In the genomic region with DNA sequence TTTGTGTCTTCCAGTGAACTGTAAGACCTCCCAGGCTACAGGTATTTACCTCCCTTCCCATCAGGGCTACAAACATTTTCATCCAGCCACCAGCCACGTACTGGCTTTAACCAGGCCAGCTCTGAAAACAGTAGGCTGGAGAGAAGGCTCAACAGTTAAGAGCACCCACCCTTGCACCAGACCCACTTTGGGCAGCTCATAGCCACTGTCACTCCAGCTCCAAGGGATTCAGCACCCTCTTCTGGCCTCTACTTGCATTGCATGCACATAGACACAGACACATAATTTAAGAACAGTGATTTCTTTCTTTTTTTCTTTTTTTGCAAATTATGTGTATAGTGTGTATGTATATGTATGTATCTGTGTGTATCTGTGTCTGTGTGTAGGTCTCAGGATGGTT, we compare ENCODE assay signal across 9 mouse cellular contexts. TPM values are rescaled to one million over a fixed set of nuclear protein-coding genes. Genes with fewer than 3 reads are reported as not detected.
DNase-seq lines count a peak whose midpoint lies in the region; ATAC-seq and TF ChIP-seq lines count a peak whose summit lies in the region.
"Had no signal": no experiment of that assay in that cellular context is flagged by ENCODE, and none has a peak within 500 bp of the region (broad histone marks: within the 10 kb centered on the region; RNA-seq: fewer than 3 reads in every experiment).

No protein-coding gene starts in this region.

- intact Hi-C loops in left cerebral cortex, postnatal 25 days (cut with DNase I) = no loop called here

- WGBS in forebrain, postnatal 0 days = 37% methylated on average over 1 of the region's 1 CpGs
- 12% methylated on average over 1 of the region's 1 CpGs for WGBS in forebrain, embryonic 16.5 days
- WGBS in midbrain, embryonic 14.5 days = 34% methylated on average over 1 of the region's 1 CpGs
- WGBS in midbrain, embryonic 16.5 days = 26% methylated on average over 1 of the region's 1 CpGs

- no peaks in the 10 kb centered on the region for H3K4me1 ChIP-seq in forebrain, postnatal 0 days (ENCODE audit: insufficient read depth)
- H3K4me1 ChIP-seq in forebrain, embryonic 16.5 days (replicated peaks; ENCODE audit: control insufficient read depth, insufficient read depth, low read length) = peaks cover 2% of the 10 kb centered on the region; the same call in 1 of the 2 replicates
- H3K4me1 ChIP-seq in midbrain, embryonic 14.5 days (ENCODE audit: control insufficient read depth, insufficient read depth, low read length) = no peaks in the 10 kb centered on the region
- no peaks in the 10 kb centered on the region for H3K4me1 ChIP-seq in midbrain, embryonic 16.5 days (ENCODE audit: control insufficient read depth, insufficient read depth, low read length)

- DNase-seq in forebrain, postnatal 0 days = peak; percentile 48
- peak; percentile 65 for DNase-seq in midbrain, embryonic 14.5 days
- peak; percentile 65 for DNase-seq in adrenal gland, postnatal 10 days
- peak; percentile 74 for DNase-seq in kidney, postnatal 10 days
- DNase-seq in retina, embryonic 14.5 days (ENCODE audit: low spot score) = peak; percentile 81
- no peak for DNase-seq in left cerebral cortex, postnatal 25 days (ENCODE audit: low spot score in 2 of 2)

- ATAC-seq in forebrain, postnatal 0 days = no peak
- no peak for ATAC-seq in forebrain, embryonic 16.5 days
- no peak for ATAC-seq in midbrain, embryonic 14.5 days (ENCODE audit: low FRiP score, low TSS enrichment)
- no peak for ATAC-seq in midbrain, embryonic 16.5 days

- no peak overlapping the region for H3K4me3 ChIP-seq in forebrain, postnatal 0 days (ENCODE audit: low read depth, low read length)
- H3K4me3 ChIP-seq in forebrain, embryonic 16.5 days (replicated peaks; ENCODE audit: low read length) = no peak overlapping the region
- H3K4me3 ChIP-seq in midbrain, embryonic 14.5 days (replicated peaks; ENCODE audit: low read depth, low read length) = no peak overlapping the region
- no peak overlapping the region for H3K4me3 ChIP-seq in midbrain, embryonic 16.5 days (ENCODE audit: low read depth, low read length)

- no peak overlapping the region for H3K27ac ChIP-seq in forebrain, postnatal 0 days (ENCODE audit: low read depth, low read length)
- no peak overlapping the region for H3K27ac ChIP-seq in forebrain, embryonic 16.5 days (ENCODE audit: low read length)
- H3K27ac ChIP-seq in midbrain, embryonic 14.5 days (replicated peaks; ENCODE audit: low read depth, low read length) = no peak overlapping the region
- no peak overlapping the region for H3K27ac ChIP-seq in midbrain, embryonic 16.5 days (ENCODE audit: low read length)

- H3K9me3 ChIP-seq in forebrain, postnatal 0 days (ENCODE audit: low read length) = no peaks in the 10 kb centered on the region
- H3K9me3 ChIP-seq in forebrain, embryonic 16.5 days (ENCODE audit: control insufficient read depth, low read length) = no peaks in the 10 kb centered on the region
- no peaks in the 10 kb centered on the region for H3K9me3 ChIP-seq in midbrain, embryonic 14.5 days (ENCODE audit: control insufficient read depth, low read length)
- no peaks in the 10 kb centered on the region for H3K9me3 ChIP-seq in midbrain, embryonic 16.5 days (replicated peaks; ENCODE audit: control insufficient read depth, low read length, poor library complexity, severe bottlenecking)

- no peaks in the 10 kb centered on the region for H3K36me3 ChIP-seq in forebrain, postnatal 0 days (ENCODE audit: insufficient read depth)
- H3K36me3 ChIP-seq in forebrain, embryonic 16.5 days (ENCODE audit: control insufficient read depth, insufficient read depth) = no peaks in the 10 kb centered on the region
- H3K36me3 ChIP-seq in midbrain, embryonic 14.5 days (ENCODE audit: control insufficient read depth, insufficient read depth, low read length) = no peaks in the 10 kb centered on the region
- H3K36me3 ChIP-seq in midbrain, embryonic 16.5 days (ENCODE audit: control insufficient read depth, insufficient read depth, low read length) = no peaks in the 10 kb centered on the region

- peak; percentile 76 for TF ChIP-seq CTCF in forebrain, postnatal 0 days (IDR thresholded peaks at IDR 0.05; ENCODE audit: low read depth)

- H3K9ac ChIP-seq in forebrain, postnatal 0 days = no peak overlapping the region
- H3K9ac ChIP-seq in forebrain, embryonic 16.5 days (replicated peaks; ENCODE audit: low read depth, low read length) = no peak overlapping the region
- H3K9ac ChIP-seq in midbrain, embryonic 14.5 days (replicated peaks; ENCODE audit: low read length) = no peak overlapping the region
- no peak overlapping the region for H3K9ac ChIP-seq in midbrain, embryonic 16.5 days (ENCODE audit: low read depth, low read length)

- H3K27me3 ChIP-seq in forebrain, postnatal 0 days (ENCODE audit: insufficient read depth, low read length) = no peaks in the 10 kb centered on the region
- H3K27me3 ChIP-seq in forebrain, embryonic 16.5 days (replicated peaks; ENCODE audit: control insufficient read depth, insufficient read depth, low read length) = no peaks in the 10 kb centered on the region
- H3K27me3 ChIP-seq in midbrain, embryonic 14.5 days (ENCODE audit: control insufficient read depth, insufficient read depth, low read length) = no peaks in the 10 kb centered on the region
- H3K27me3 ChIP-seq in midbrain, embryonic 16.5 days (ENCODE audit: control insufficient read depth, insufficient read depth, low read depth, low read length) = no peaks in the 10 kb centered on the region

- no peak overlapping the region for H3K4me2 ChIP-seq in forebrain, postnatal 0 days (ENCODE audit: low read depth)
- H3K4me2 ChIP-seq in forebrain, embryonic 16.5 days (ENCODE audit: low read length) = no peak overlapping the region
- no peak overlapping the region for H3K4me2 ChIP-seq in midbrain, embryonic 14.5 days (ENCODE audit: low read length)
- no peak overlapping the region for H3K4me2 ChIP-seq in midbrain, embryonic 16.5 days (ENCODE audit: low read length)

RNA-seq across cellular contexts. Expression of gene Oasl2, which starts 5.7 kb away (rescaled TPM):
- 4.2 and 7.0 TPM in 2 replicates for total RNA-seq in forebrain, postnatal 0 days (2014; rRNA removed)
- polyA plus RNA-seq in forebrain, postnatal 0 days (2015; fragmentation: Nextera tagmentation; extraction: Ambion mirVana) = 4.2 and 4.8 TPM in 2 replicates
- 2.8 and 3.5 TPM in 2 replicates for polyA plus RNA-seq in forebrain, embryonic 16.5 days (2015; fragmentation: Nextera tagmentation; extraction: Ambion mirVana)
- polyA plus RNA-seq in midbrain, embryonic 14.5 days (2014; fragmentation: Nextera tagmentation; extraction: Ambion mirVana) = 2.5 and 7.9 TPM in 2 replicates
- polyA plus RNA-seq in midbrain, embryonic 16.5 days (2015; fragmentation: Nextera tagmentation; extraction: Ambion mirVana) = 2.8 and 3.1 TPM in 2 replicates
- 1 to 10 TPM; 4.3 to 8.2 TPM for total RNA-seq in adrenal gland, postnatal 10 days (2021)
- 1 to 10 TPM; 1.1 to 2.6 TPM for total RNA-seq in left cerebral cortex, postnatal 25 days (2021)

RNA-seq across cellular contexts. Expression of gene Oasl1, which starts 20.6 kb away (rescaled TPM):
- total RNA-seq in forebrain, postnatal 0 days (2014; rRNA removed) = 0.54 and 1.7 TPM in 2 replicates
- 0.38 and 0.73 TPM in 2 replicates for polyA plus RNA-seq in forebrain, postnatal 0 days (2015; fragmentation: Nextera tagmentation; extraction: Ambion mirVana)
- polyA plus RNA-seq in forebrain, embryonic 16.5 days (2015; fragmentation: Nextera tagmentation; extraction: Ambion mirVana) = 0.39 and 0.41 TPM in 2 replicates
- polyA plus RNA-seq in midbrain, embryonic 14.5 days (2014; fragmentation: Nextera tagmentation; extraction: Ambion mirVana) = 2.0 TPM in 1 of 2 replicates, not detected in the other
- polyA plus RNA-seq in midbrain, embryonic 16.5 days (2015; fragmentation: Nextera tagmentation; extraction: Ambion mirVana) = 0.40 TPM in 1 of 2 replicates, not detected in the other
- 1 to 10 TPM in 1 of 2 experiments, under 1 TPM in 1; 0.70 to 1.5 TPM for total RNA-seq in adrenal gland, postnatal 10 days (2021)
- total RNA-seq in left cerebral cortex, postnatal 25 days (2021) = under 1 TPM in 1 of 2 experiments, not detected in 1; 0.50 TPM
- total RNA-seq: layer of hippocampus, adult 18-20 months had no signal

RNA-seq across cellular contexts. Expression of gene 2210016L21Rik, which starts 39.5 kb away (rescaled TPM):
- total RNA-seq in forebrain, postnatal 0 days (2014; rRNA removed) = 81.0 and 86.0 TPM in 2 replicates
- 167 and 170 TPM in 2 replicates for polyA plus RNA-seq in forebrain, postnatal 0 days (2015; fragmentation: Nextera tagmentation; extraction: Ambion mirVana)
- polyA plus RNA-seq in forebrain, embryonic 16.5 days (2015; fragmentation: Nextera tagmentation; extraction: Ambion mirVana) = 84.1 and 106 TPM in 2 replicates
- 92.1 and 113 TPM in 2 replicates for polyA plus RNA-seq in midbrain, embryonic 14.5 days (2014; fragmentation: Nextera tagmentation; extraction: Ambion mirVana)
- 117 and 132 TPM in 2 replicates for polyA plus RNA-seq in midbrain, embryonic 16.5 days (2015; fragmentation: Nextera tagmentation; extraction: Ambion mirVana)
- total RNA-seq in adrenal gland, postnatal 10 days (2021) = 10 to 100 TPM; 34.3 to 35.8 TPM
- total RNA-seq in left cerebral cortex, postnatal 25 days (2021) = 100 to 1,000 TPM; 201 to 203 TPM

RNA-seq across cellular contexts. Expression of gene Gm9936, which starts 43.9 kb away (rescaled TPM):
- 3.6 and 4.2 TPM in 2 replicates for total RNA-seq in forebrain, postnatal 0 days (2014; rRNA removed)
- polyA plus RNA-seq in forebrain, postnatal 0 days (2015; fragmentation: Nextera tagmentation; extraction: Ambion mirVana) = 1.8 and 3.2 TPM in 2 replicates
- polyA plus RNA-seq in forebrain, embryonic 16.5 days (2015; fragmentation: Nextera tagmentation; extraction: Ambion mirVana) = 2.0 and 2.5 TPM in 2 replicates
- 3.4 and 3.5 TPM in 2 replicates for polyA plus RNA-seq in midbrain, embryonic 14.5 days (2014; fragmentation: Nextera tagmentation; extraction: Ambion mirVana)
- polyA plus RNA-seq in midbrain, embryonic 16.5 days (2015; fragmentation: Nextera tagmentation; extraction: Ambion mirVana) = 3.1 and 3.7 TPM in 2 replicates
- total RNA-seq in adrenal gland, postnatal 10 days (2021) = under 1 TPM in 1 of 2 experiments, not detected in 1; 0.21 TPM
- total RNA-seq in left cerebral cortex, postnatal 25 days (2021) = under 1 TPM; 0.85 to 0.87 TPM

RNA-seq across cellular contexts. Expression of gene 4930519G04Rik, which starts 48.9 kb away (rescaled TPM):
- total RNA-seq in forebrain, postnatal 0 days (2014; rRNA removed) = not detected in 2 replicates
- polyA plus RNA-seq in forebrain, postnatal 0 days (2015; fragmentation: Nextera tagmentation; extraction: Ambion mirVana) = not detected in 2 replicates
- not detected in 2 replicates for polyA plus RNA-seq in forebrain, embryonic 16.5 days (2015; fragmentation: Nextera tagmentation; extraction: Ambion mirVana)
- polyA plus RNA-seq in midbrain, embryonic 14.5 days (2014; fragmentation: Nextera tagmentation; extraction: Ambion mirVana) = not detected in 2 replicates
- not detected in 2 replicates for polyA plus RNA-seq in midbrain, embryonic 16.5 days (2015; fragmentation: Nextera tagmentation; extraction: Ambion mirVana)
- total RNA-seq in adrenal gland, postnatal 10 days (2021) = not detected
- not detected for total RNA-seq in left cerebral cortex, postnatal 25 days (2021)
- total RNA-seq: layer of hippocampus, adult 18-20 months had no signal

Comparison
In these comparisons a context has a peak if more than half of its experiments do, and no peak if none do; other contexts are left out.
1. DNase-seq: peak in forebrain, postnatal 0 days (single experiment), midbrain, embryonic 14.5 days (single experiment), adrenal gland, postnatal 10 days (single experiment), kidney, postnatal 10 days (single experiment) and retina, embryonic 14.5 days (single experiment); none in left cerebral cortex, postnatal 25 days (0 of 2).